Mouse (Mus musculus) hindbrain, embryonic 13.5 days (tissue): ENCODE measurements around the gene Sema3a. TPM values are rescaled to one million over a fixed set of nuclear protein-coding genes. Genes with fewer than 3 reads are reported as not detected.
A peak's percentile ranks its signal among the peaks of the same experiment; 100 is the strongest.

Experiments
- ATAC-seq: fragments of 200-750 bp; cut with Nextera tagmentation; 2 replicates; pipeline ENCODE4 v1.8.0; 2017; ENCODE audit warnings: moderate TSS enrichment; ENCODE audit not compliant: low FRiP score
- H3K27ac ChIP-seq: fragments of 300-500 bp; sonication (generic); 2 replicates; pipeline ENCODE4 v1.5.1; 2015; ENCODE audit warnings: inconsistent platforms, mild to moderate bottlenecking, moderate library complexity
- H3K27me3 ChIP-seq: fragments of 300-500 bp; sonication (generic); 2 replicates; pipeline ENCODE4 v1.6.1; 2015; ENCODE audit warnings: mild to moderate bottlenecking, inconsistent platforms
- H3K36me3 ChIP-seq: fragments of 300-500 bp; sonication (generic); 2 replicates; pipeline ENCODE4 v1.6.1; 2015; ENCODE audit warnings: mild to moderate bottlenecking, inconsistent platforms
- H3K4me1 ChIP-seq: fragments of 300-500 bp; sonication (generic); replicated peaks from 2 replicates; pipeline ENCODE4 v1.6.1; 2015; ENCODE audit warnings: inconsistent platforms
- H3K4me2 ChIP-seq: fragments of 300-500 bp; sonication (generic); 2 replicates; pipeline ENCODE4 v1.6.1; 2015; ENCODE audit warnings: inconsistent platforms, mild to moderate bottlenecking, moderate library complexity
- H3K4me3 ChIP-seq: fragments of 300-500 bp; sonication (generic); 2 replicates; pipeline ENCODE4 v1.5.1; 2015; ENCODE audit warnings: mild to moderate bottlenecking, inconsistent platforms
- H3K9ac ChIP-seq: fragments of 300-500 bp; sonication (generic); 2 replicates; pipeline ENCODE4 v1.6.1; 2015; ENCODE audit warnings: mild to moderate bottlenecking, inconsistent platforms
- H3K9me3 ChIP-seq: fragments of 300-500 bp; sonication (generic); 2 replicates; pipeline ENCODE4 v1.6.1; 2016; ENCODE audit warnings: inconsistent platforms
- WGBS: fragments of 180-500 bp; shearing (Covaris S2); methylation state at CpG from one replicate; pipeline ENCODE4 v1.1.7; 2015; 5-methylcytosine and 5-hydroxymethylcytosine counted together
- polyA plus RNA-seq: library from polyadenylated mRNA; unstranded; fragments of >200 nt; fragmentation: Nextera tagmentation; extraction: Ambion mirVana; gene quantifications from 2 replicates; pipeline ENCODE4 v1.2.1, GENCODE M21; 2015

Gene Sema3a
- polyA plus RNA-seq, 1 experiment from 2014 or later: 17.5 TPM

DNA sequence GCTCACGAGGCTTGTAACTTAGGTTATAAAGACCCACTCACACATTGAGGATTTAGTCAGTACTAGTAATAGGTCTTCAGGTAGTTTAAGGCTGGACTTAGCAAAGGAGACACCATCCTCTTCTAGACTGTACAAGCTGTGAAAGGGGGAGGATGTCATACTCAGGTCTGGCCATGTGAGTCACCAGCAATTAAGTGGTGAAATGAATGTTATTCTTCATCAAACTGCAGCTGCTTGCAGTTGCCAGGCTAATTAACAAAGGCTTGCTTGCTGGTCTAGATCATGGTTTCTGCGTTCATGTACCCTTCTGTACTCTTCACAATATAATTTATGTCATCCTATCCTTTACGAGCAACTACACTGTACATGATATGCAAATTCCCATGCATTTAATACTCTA, 264.8 kb downstream of the Sema3a start:
- Histone ChIP-seq H3K4me2 (no peak overlapping the region), H3K4me1 (no peaks in the 10 kb centered on the region), H3K27me3 (no peaks in the 10 kb centered on the region), H3K9ac (no peak overlapping the region), H3K36me3 (no peaks in the 10 kb centered on the region), H3K9me3 (no peaks in the 10 kb centered on the region), H3K27ac (no peak overlapping the region), H3K4me3 (no peak overlapping the region)
- no peak for ATAC-seq
- 89% methylated on average over 3 of the region's 3 CpGs for WGBS

DNA sequence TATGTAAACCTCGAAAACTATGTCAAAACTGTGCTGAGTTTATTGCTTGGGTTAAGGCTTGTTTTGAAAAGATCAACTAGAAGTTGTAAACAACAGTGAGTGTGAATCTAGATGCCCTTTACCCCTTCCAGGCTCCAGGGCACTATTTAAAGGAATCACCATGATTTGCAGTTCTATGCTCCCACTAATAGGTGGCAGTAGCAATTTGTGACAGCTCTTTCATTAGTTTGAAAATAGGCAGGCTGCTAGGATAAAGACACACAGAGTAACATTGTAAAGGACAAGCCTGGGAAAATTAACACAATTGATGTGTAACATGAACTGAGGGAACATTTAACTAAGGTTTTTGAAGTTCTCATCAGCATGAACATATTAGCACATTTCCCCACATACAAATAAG, 280.2 kb downstream of the Sema3a start:
- Histone ChIP-seq H3K9ac (no peak overlapping the region), H3K4me1 (no peaks in the 10 kb centered on the region), H3K9me3 (no peaks in the 10 kb centered on the region), H3K4me2 (no peak overlapping the region), H3K4me3 (no peak overlapping the region), H3K36me3 (no peaks in the 10 kb centered on the region), H3K27ac (no peak overlapping the region), H3K27me3 (peaks cover 3% of the 10 kb centered on the region; the same call in 1 of the 2 replicates)
- 15% methylated on average over 1 of the region's 1 CpGs for WGBS
- ATAC-seq: no peak

DNA sequence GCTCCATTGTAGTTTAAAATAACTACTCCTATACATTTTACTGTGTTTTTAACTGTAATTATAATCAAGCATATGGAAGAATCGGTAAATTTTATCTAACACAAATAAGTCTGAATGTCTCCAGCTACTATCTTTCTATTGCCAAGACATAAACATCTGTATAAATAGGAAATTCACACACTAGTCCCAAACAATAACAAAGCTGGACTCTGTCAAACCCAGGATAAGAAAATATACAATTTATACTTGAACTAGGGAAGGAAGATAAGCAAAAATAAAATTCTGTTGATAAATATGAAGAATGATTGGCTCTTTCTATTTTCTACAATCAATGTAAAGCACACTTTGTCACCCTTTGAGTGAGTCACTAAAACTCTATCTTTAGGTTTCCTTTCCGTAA, 280.9 kb downstream of the Sema3a start:
- H3K36me3 ChIP-seq: no peaks in the 10 kb centered on the region
- H3K4me3 ChIP-seq: no peak overlapping the region
- no peak overlapping the region for H3K27ac ChIP-seq
- no peak for ATAC-seq
- WGBS: 95% methylated on average over 2 of the region's 2 CpGs
- no peaks in the 10 kb centered on the region for H3K4me1 ChIP-seq
- peaks cover 3% of the 10 kb centered on the region; the same call in 1 of the 2 replicates for H3K27me3 ChIP-seq
- H3K9me3 ChIP-seq: no peaks in the 10 kb centered on the region
- no peak overlapping the region for H3K4me2 ChIP-seq
- H3K9ac ChIP-seq: no peak overlapping the region

DNA sequence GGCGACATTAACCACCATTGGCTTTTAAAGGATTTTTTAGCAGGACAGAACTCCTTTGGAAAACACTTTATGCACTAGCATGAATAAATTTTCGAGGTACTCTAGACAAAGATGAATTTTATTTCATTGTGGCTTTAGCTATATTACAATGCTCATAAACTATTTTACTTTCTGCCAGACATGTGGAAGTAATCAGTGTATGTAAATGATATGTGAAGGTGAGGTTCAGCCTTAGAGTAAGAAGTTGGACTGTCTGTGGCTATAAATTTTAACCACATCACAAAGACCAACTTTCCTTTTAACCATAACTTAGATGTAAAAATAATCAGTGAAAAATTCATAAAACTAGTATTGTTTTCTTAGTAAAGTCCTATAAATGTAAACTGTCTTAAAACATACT, 286.7 kb downstream of the Sema3a start:
- Histone ChIP-seq H3K9me3 (no peaks in the 10 kb centered on the region), H3K27ac (no peak overlapping the region), H3K9ac (no peak overlapping the region), H3K4me2 (no peak overlapping the region), H3K27me3 (peaks cover 6% of the 10 kb centered on the region; the same call in 1 of the 2 replicates), H3K36me3 (no peaks in the 10 kb centered on the region), H3K4me1 (no peaks in the 10 kb centered on the region), H3K4me3 (no peak overlapping the region)
- 81% methylated on average over 2 of the region's 2 CpGs for WGBS
- no peak for ATAC-seq

DNA sequence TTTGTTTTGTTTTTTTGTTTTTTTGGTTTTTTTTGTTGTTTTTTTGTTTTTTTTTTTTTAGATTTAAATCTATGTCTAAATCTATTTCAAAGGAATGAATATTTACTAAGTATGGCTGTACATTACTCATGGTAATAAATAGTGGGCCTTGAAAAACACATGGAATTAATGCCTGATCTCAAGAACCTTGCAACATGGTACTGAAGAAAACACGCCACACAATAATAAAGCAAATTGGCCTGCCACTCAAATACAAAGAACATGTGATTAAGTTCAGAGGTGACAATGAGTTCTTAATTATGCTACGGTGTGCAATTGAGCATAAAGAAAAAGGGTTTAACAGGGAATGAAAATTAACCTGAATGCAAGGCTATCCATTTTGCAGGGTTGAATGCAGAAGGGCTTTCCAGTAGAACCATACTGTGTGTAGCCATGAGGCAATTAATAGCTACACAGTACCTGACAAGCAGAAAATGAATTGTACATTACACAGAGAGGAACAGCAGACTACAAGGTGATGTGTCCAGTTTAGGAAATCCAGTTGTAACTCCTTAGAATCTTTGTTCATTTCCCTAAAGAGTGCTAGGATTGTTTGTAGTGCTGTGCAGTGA, 288.8 kb downstream of the Sema3a start:
- ATAC-seq: 0 out of 2 replicates have a peak, but pooled peaks have one; percentile 49
- Histone ChIP-seq H3K9ac (no peak overlapping the region), H3K27me3 (0 out of 2 replicates have a peak, but pooled peaks cover 6% of the 10 kb centered on the region), H3K9me3 (no peaks in the 10 kb centered on the region), H3K4me2 (no peak overlapping the region), H3K4me3 (no peak overlapping the region), H3K27ac (no peak overlapping the region), H3K4me1 (no peaks in the 10 kb centered on the region), H3K36me3 (no peaks in the 10 kb centered on the region)
- WGBS: 30% methylated on average over 2 of the region's 2 CpGs

DNA sequence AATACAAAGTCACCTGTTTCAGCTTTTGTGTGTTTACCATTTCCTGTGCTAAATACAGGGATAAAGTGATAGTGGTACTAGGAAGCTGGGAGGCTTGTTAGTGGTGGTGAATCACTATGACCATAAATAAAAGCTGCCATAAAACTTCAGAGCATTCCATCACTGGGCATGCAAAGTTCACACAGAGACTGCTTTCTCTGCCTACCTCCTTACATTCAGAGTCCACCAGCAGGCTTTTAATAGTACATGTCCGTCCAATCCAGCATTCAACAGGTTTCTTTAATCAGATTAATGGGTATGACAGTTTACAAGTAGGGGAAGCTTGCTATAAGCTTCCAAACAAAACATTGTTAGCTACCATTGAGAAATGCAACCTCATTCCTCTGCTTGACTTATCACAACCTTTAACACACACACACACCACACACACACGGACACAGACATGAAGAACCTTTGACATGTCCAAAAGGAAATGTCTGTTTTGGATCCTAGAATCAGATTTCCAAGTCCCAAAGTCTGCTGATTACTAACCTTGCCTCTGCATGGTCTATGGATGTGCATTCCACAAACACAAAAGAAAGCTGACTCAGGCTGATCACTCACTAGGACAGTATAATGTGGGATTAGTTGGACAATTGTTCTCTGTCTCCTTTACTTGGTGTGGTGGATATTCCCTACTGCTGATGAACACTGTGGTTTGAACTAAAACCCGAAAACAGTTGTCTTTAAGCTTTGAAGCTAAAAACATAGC, 291.9 kb downstream of the Sema3a start:
- no peak for ATAC-seq
- Histone ChIP-seq H3K9ac (no peak overlapping the region), H3K36me3 (no peaks in the 10 kb centered on the region), H3K9me3 (no peaks in the 10 kb centered on the region), H3K4me2 (no peak overlapping the region), H3K27ac (no peak overlapping the region), H3K4me1 (no peaks in the 10 kb centered on the region), H3K4me3 (no peak overlapping the region), H3K27me3 (0 out of 2 replicates have a peak, but pooled peaks cover 3% of the 10 kb centered on the region)
- 60% methylated on average over 3 of the region's 3 CpGs for WGBS

DNA sequence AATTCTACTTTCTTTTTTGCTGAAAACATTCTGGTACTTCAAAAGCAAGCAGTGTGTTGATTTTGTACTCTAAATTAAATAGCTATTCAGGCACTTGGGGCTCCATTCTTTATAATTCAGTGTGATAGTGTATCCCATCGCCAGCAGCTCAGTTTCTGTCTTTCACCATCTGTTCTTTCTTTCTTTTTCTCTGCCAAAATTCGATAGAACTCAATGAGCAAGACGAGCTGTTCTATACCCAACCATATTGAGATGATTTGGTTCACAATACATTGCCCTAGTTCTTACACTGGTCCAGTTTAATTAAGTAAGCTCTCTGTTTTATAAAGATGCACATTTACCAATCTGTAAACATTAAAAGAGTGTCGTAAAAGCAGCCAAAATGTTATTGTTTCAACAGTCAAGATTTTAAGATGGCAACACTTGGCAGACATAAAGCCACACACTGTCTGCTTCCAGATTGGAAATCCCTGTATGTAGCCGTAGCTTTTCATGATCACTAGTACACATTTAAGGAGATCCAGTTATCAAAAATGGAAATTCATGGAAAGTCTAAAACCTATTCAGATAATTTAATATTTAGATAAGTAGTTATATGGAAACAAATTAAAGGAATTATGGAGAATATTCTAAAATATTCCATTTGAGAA, 296.2 kb downstream of the Sema3a start:
- Histone ChIP-seq H3K4me2 (no peak overlapping the region), H3K4me1 (no peaks in the 10 kb centered on the region), H3K27ac (no peak overlapping the region), H3K9me3 (no peaks in the 10 kb centered on the region), H3K9ac (no peak overlapping the region), H3K27me3 (no peaks in the 10 kb centered on the region), H3K36me3 (no peaks in the 10 kb centered on the region), H3K4me3 (no peak overlapping the region)
- no peak for ATAC-seq
- 63% methylated on average over 5 of the region's 5 CpGs for WGBS

DNA sequence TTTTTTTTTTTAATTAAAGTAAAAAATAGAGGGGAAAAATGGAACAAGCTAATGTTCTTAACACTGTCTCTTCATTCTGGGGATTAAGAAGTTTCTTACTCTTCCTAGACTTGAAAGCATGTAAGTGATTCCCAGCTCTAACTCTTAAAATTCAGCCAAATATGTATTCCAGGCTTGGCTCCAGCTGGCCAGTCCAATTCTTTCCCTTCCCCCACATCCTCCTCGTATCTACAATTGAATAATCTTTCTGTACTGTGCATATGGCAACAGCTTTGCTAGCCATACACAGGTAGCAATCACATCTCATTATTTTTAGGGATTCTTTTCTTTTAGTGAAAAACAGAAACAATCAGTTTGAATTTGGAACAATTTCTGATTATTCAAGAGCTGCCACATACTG, 303.5 kb downstream of the Sema3a start:
- Histone ChIP-seq H3K4me3 (no peak overlapping the region), H3K9ac (no peak overlapping the region), H3K36me3 (no peaks in the 10 kb centered on the region), H3K4me1 (no peaks in the 10 kb centered on the region), H3K27ac (no peak overlapping the region), H3K9me3 (no peaks in the 10 kb centered on the region), H3K27me3 (no peaks in the 10 kb centered on the region), H3K4me2 (no peak overlapping the region)
- 53% methylated on average over 1 of the region's 1 CpGs for WGBS
- ATAC-seq: no peak

DNA sequence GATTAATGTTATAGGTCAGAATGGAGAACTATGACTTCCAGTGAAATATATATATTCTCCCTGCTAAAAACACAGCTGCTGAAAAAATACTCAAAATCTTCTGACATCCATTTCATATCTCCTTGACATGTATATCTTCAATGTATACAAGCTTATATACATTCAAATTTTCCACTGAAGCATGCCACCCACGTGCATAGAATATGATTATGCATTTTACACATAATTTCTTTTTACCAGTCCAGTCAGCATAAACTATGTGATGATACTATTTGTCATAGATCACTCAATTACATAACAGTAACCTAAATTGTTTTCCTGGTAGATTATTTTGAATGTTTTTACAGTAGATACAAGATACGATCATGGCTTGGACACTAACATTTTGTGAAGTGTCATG, 306.6 kb downstream of the Sema3a start:
- Histone ChIP-seq H3K9ac (no peak overlapping the region), H3K36me3 (no peaks in the 10 kb centered on the region), H3K4me1 (no peaks in the 10 kb centered on the region), H3K27me3 (no peaks in the 10 kb centered on the region), H3K4me2 (no peak overlapping the region), H3K9me3 (no peaks in the 10 kb centered on the region), H3K27ac (no peak overlapping the region), H3K4me3 (no peak overlapping the region)
- 81% methylated on average over 2 of the region's 2 CpGs for WGBS
- no peak for ATAC-seq

DNA sequence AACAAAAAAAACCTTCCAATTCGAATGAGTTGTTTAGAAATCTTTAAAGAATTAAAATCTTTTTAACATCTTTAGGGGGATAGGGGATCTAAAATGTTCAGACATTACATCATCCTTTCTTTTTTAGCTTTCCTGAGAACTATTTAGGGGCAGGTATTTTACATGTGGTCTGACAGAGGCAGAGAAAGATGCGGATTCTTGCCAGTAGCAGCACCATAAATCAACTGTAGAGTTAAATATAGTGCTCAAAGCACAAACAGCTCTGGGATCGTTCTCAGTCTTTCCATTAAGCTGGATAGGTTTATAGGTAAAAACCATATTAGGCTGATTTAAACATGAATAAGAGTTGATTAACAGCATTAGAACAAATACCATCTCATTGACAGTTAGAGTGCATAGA, 307.4 kb downstream of the Sema3a start:
- no peak overlapping the region for H3K27ac ChIP-seq
- no peak overlapping the region for H3K4me2 ChIP-seq
- H3K9me3 ChIP-seq: no peaks in the 10 kb centered on the region
- no peaks in the 10 kb centered on the region for H3K27me3 ChIP-seq
- no peak overlapping the region for H3K9ac ChIP-seq
- 73% methylated on average over 3 of the region's 3 CpGs for WGBS
- H3K4me3 ChIP-seq: no peak overlapping the region
- no peaks in the 10 kb centered on the region for H3K4me1 ChIP-seq
- no peak for ATAC-seq
- H3K36me3 ChIP-seq: no peaks in the 10 kb centered on the region

DNA sequence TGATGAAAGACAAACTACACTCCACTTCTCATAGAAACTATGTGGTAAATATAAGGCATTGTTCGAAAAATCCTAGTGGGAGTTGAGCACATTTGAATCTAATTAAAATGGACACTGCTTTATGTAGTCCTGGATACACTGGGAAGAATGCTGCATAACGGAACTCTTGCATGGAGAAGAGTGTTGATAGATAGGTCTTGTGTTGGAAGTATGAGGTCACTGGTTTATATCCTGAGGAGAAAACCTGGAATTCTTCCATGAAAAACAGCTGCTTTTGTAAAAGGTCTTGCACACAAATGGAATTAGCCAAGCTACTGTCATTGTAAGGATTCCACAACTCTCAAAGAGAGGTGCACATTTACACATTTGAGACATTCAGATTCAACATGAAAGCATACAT, 308.1 kb downstream of the Sema3a start:
- Histone ChIP-seq H3K27me3 (no peaks in the 10 kb centered on the region), H3K4me1 (no peaks in the 10 kb centered on the region), H3K9me3 (no peaks in the 10 kb centered on the region), H3K4me2 (no peak overlapping the region), H3K36me3 (no peaks in the 10 kb centered on the region), H3K27ac (no peak overlapping the region), H3K4me3 (no peak overlapping the region), H3K9ac (no peak overlapping the region)
- WGBS: 51% methylated on average over 2 of the region's 2 CpGs
- ATAC-seq: no peak

DNA sequence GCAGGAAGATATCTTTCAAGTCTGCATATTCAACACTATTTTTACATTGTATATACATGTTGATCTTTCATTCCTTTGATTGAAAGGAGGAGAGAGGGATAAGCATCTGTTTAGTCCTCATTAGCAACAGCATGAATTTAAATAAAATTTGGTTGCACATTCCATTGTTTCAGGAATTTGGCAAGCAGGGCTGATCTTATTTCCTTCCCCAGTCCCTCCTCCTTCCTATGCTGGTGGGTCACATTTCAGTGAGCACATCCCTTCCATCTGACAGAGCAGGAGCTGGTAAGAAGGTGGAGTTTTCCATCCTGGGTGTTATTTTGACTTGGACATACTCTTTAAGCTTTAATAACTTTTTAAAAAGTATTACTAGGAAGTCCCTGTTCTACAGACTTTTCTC, 315.9 kb downstream of the Sema3a start:
- Histone ChIP-seq H3K9ac (no peak overlapping the region), H3K4me1 (no peaks in the 10 kb centered on the region), H3K27ac (no peak overlapping the region), H3K9me3 (no peaks in the 10 kb centered on the region), H3K36me3 (no peaks in the 10 kb centered on the region), H3K27me3 (no peaks in the 10 kb centered on the region), H3K4me3 (no peak overlapping the region), H3K4me2 (no peak overlapping the region)
- ATAC-seq: no peak
